Mouse (Mus musculus) testis, adult 2 months (tissue): Measurements from ENCODE around the gene Slc35a2. TPM values are rescaled to one million over a fixed set of nuclear protein-coding genes. Genes with fewer than 3 reads are reported as not detected.
"Not testable (repeated sequence)": the region's sequence is repeated elsewhere in the genome, so short reads cannot be mapped to it uniquely, and the experiment has no call there.

ENCODE experiments used
- H3K27ac ChIP-seq: fragments of 200-500 bp; 2 replicates; pipeline ENCODE4 v1.5.1; 2012; ENCODE audit warnings: low read depth, low read length; ENCODE audit not compliant: control insufficient read depth, insufficient read depth
- H3K27me3 ChIP-seq: fragments of 200-500 bp; 2 replicates; pipeline ENCODE4 v1.6.1; 2012; ENCODE audit warnings: mild to moderate bottlenecking, low read length, moderate library complexity; ENCODE audit not compliant: control insufficient read depth, insufficient read depth
- H3K36me3 ChIP-seq: fragments of 200-500 bp; 2 replicates; pipeline ENCODE4 v1.6.1; 2012; ENCODE audit warnings: mild to moderate bottlenecking, low read length; ENCODE audit not compliant: control insufficient read depth, insufficient read depth
- H3K4me1 ChIP-seq: fragments of 200-500 bp; 2 replicates; pipeline ENCODE4 v1.6.1; 2012; ENCODE audit warnings: low read length; ENCODE audit not compliant: control insufficient read depth, insufficient read depth
- H3K4me3 ChIP-seq: fragments of 200-500 bp; 2 replicates; pipeline ENCODE4 v1.5.1; 2012; ENCODE audit warnings: low read depth, mild to moderate bottlenecking, low read length, moderate library complexity, mixed read lengths; ENCODE audit not compliant: control insufficient read depth
- CTCF ChIP-seq: fragments of 200-500 bp; IDR thresholded peaks from 2 replicates; pipeline ENCODE4 v1.5.1; 2012; ENCODE audit warnings: low read depth, mild to moderate bottlenecking, inconsistent platforms, low read length, moderate library complexity; ENCODE audit not compliant: control insufficient read depth, insufficient read depth, insufficient replicate concordance
- POLR2A ChIP-seq: fragments of 200-500 bp; IDR thresholded peaks from 2 replicates; pipeline ENCODE4 v1.6.1; 2012; ENCODE audit warnings: low read depth, mild to moderate bottlenecking, inconsistent platforms, low read length, moderate library complexity; ENCODE audit not compliant: control insufficient read depth
- polyA plus RNA-seq: library from polyadenylated mRNA; depleted of rRNA; stranded (reverse); fragments of >200 nt; gene quantifications from 2 replicates; pipeline ENCODE4 v1.2.3, GENCODE M21; 2012

Gene Slc35a2
- polyA plus RNA-seq, 1 experiment: 22.3 TPM

DNA sequence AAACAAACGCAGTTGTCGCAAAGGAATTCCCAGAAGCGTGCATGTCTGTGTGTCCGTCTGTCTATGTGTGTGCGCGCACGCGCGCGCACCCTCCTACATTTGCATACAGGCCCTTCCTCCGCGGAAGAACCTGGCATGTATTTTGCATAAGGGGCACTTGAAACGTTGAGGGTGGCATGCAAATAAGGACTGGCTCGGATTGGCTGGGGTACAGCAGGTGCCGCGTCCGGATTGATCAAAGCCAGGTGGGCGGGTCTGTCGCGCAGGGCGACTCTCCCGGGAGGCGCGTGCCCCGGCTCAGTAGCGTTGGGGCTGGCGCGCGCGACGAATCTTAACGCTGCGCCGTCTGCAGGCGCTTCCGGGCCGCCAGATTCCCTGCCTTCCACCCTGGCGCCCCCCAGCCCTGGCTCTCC is 5.8 kb upstream of the Slc35a2 start, which contains the start of gene Pim2:
TSS of gene Pim2 (plus strand) at position 256 of the 413 bp plus-strand sequence.
- TF ChIP-seq CTCF (no peak), POLR2A (no peak)
- H3K4me3 ChIP-seq: peak within 1 kb of the TSS; percentile 84
- no peaks in the 10 kb centered on the region for H3K36me3 ChIP-seq
- H3K4me1 ChIP-seq: peaks cover 16% of the 10 kb centered on the region
- H3K27me3 ChIP-seq: no peaks in the 10 kb centered on the region
- H3K27ac ChIP-seq: peak within 1 kb of the TSS; percentile 73

- Histone ChIP-seq H3K4me1 (peaks cover 16% of the 10 kb centered on the region), H3K4me3 (peak overlapping the region; percentile 84), H3K36me3 (no peaks in the 10 kb centered on the region), H3K27me3 (no peaks in the 10 kb centered on the region), H3K27ac (peak overlapping the region; percentile 73)
- no peak for TF ChIP-seq CTCF
- no peak for TF ChIP-seq POLR2A
Observed at GRCm38 (mm10) chrX:7878495-7878894, 5.3 kb upstream of the Slc35a2 start.

GRCm38 (mm10) chrX:7879819-7880218 is 4.0 kb upstream of the Slc35a2 start:
- no peaks in the 10 kb centered on the region for H3K36me3 ChIP-seq
- TF ChIP-seq POLR2A (0 out of 2 replicates have a peak, but pooled peaks have one; percentile 19), CTCF (0 out of 2 replicates have a peak, but pooled peaks have one; percentile 13)
- peak overlapping the region; percentile 80 for H3K27ac ChIP-seq
- H3K4me3 ChIP-seq: peak overlapping the region; percentile 50
- no peaks in the 10 kb centered on the region for H3K27me3 ChIP-seq
- H3K4me1 ChIP-seq: peaks cover 16% of the 10 kb centered on the region

- Histone ChIP-seq H3K27ac (peak overlapping the region; percentile 87), H3K4me1 (peaks cover 2% of the 10 kb centered on the region), H3K27me3 (no peaks in the 10 kb centered on the region), H3K36me3 (no peaks in the 10 kb centered on the region), H3K4me3 (peak overlapping the region; percentile 91)
- TF ChIP-seq CTCF (no peak), POLR2A (no peak)
Observed at GRCm38 (mm10) chrX:7898211-7898610, 14.4 kb downstream of the Slc35a2 start.

DNA sequence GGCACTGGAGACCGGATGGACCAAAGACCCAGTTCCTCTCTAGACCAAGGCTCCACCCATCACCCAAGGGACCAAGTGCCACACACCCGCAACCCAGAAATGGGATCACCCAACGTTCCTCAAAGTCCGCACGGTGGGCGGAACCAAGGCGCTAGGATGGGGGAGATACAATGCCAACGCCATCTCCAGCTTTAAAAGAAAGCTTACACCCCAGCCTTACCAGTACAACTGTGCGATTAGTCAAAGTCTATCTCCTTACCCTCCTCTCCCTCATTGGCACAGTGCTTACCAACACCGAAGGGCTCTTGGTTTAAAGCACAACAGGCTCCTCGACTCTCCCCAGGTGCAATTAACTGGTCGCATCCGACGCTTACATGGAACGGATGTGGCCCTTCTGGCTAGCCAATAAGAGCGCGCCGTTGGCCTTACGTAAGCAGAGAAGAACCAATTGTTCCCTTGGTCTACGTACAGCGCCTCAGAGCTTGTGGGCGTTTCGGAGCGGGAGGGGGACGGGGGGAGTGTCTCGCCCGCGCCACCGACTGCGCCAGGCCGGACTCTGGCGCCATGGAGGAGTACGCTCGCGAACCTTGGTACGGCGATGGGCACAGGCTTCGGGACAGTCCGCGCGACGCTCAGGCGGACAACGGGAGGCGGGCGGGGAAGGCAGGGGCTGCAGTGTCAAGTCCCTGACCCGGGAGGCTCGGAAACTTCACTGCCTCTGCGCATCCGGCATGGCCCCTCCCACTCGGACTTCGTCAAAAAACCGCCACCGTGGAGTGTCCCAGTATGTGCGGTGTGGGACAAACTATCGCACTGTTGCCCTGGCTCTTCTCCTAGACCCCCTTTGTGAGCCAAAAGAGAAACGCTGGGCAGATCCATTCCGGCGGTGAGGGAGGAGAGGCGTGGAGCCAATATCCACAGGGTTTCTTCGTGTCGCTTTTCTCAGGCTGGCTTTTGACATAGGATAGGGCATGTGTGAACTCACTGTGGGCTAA is 15.3 kb downstream of the Slc35a2 start, which contains the start of the genes Pqbp1 and Timm17b:
TSS of gene Pqbp1 (minus strand) at position 390 of the 995 bp plus-strand sequence.
TSS of gene Timm17b (plus strand) at position 478 of the 995 bp plus-strand sequence.
- no peaks in the 10 kb centered on the region for H3K36me3 ChIP-seq
- no peaks in the 10 kb centered on the region; the same call in 1 of the 2 replicates for H3K4me1 ChIP-seq
- peak within 1 kb of the TSS; percentile 91 for H3K4me3 ChIP-seq
- peak within 1 kb of the TSS; percentile 95 for H3K27ac ChIP-seq
- H3K27me3 ChIP-seq: no peaks in the 10 kb centered on the region
- TF ChIP-seq POLR2A: peak; percentile 55
- no peak for TF ChIP-seq CTCF

GRCm38 (mm10) chrX:7904441-7904840 is 20.6 kb downstream of the Slc35a2 start:
- TF ChIP-seq POLR2A: no peak
- no peak for TF ChIP-seq CTCF
- Histone ChIP-seq H3K4me3 (no peak overlapping the region), H3K4me1 (no peaks in the 10 kb centered on the region; the same call in 1 of the 2 replicates), H3K36me3 (no peaks in the 10 kb centered on the region), H3K27me3 (no peaks in the 10 kb centered on the region), H3K27ac (no peak overlapping the region)

DNA sequence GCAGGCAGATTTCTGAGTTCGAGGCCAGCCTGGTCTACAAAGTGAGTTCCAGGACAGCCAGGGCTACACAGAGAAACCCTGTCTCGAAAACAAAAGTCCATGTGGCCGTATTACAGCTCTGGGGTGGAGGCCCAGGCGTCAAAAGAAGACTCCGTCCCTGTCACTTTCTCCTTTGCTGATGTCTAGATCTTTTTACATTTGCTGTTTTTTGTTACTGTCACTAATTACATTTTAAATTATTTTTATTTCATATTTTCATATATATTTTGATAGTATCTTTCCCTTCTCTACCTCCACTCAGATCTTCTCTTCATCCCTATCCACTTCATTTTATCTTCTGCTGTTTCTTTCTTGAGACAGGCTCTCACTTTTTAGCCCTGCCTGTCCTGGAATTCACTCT is 23.9 kb downstream of the Slc35a2 start, which contains the start of gene Gm10491:
TSS of gene Gm10491 (minus strand) at position 101 of the 400 bp plus-strand sequence.
- no peak within 1 kb of the TSS for H3K27ac ChIP-seq
- no peaks in the 10 kb centered on the region for H3K4me1 ChIP-seq
- TF ChIP-seq CTCF (no peak), POLR2A (no peak)
- H3K4me3 ChIP-seq: no peak within 1 kb of the TSS
- H3K36me3 ChIP-seq: no peaks in the 10 kb centered on the region
- no peaks in the 10 kb centered on the region for H3K27me3 ChIP-seq

DNA sequence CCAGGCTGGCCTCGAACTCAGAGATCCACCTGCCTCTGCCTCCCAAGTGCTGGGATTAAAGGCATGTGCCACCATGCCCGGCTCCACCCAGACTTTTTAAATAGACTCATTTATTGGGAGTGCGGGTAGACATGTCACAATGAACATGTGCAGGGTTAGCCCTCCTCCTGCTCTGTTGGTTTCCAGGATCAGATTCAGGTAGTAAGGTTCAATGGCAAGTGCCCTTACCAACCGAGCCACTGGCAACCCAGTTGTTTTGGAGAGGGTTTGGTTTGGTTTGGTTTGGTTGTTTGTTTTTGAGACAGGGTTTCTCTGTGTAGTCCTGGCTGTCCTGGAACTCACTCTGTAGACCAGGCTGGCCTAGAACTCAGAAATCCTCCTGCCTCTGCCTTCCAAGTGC is 25.4 kb downstream of the Slc35a2 start, which contains the start of gene Gm10490:
TSS of gene Gm10490 (plus strand) at position 301 of the 400 bp plus-strand sequence.
- not testable (repeated sequence) for H3K36me3 ChIP-seq, H3K27me3 ChIP-seq, H3K27ac ChIP-seq, H3K4me1 ChIP-seq, H3K4me3 ChIP-seq
